Mouse (Mus musculus) heart, adult 2 months (tissue): ENCODE measurements around the gene 1810065E05Rik.

Experiments
- CTCF ChIP-seq: fragments of 200-600 bp; IDR thresholded peaks from 2 replicates; pipeline ENCODE4 v1.8.1; 2022; ENCODE audit warnings: antibody characterized with exemption, mild to moderate bottlenecking, moderate library complexity
- POLR2A ChIP-seq: fragments of 200-500 bp; IDR thresholded peaks from 2 replicates; pipeline ENCODE4 v1.6.1; 2011; ENCODE audit warnings: mild to moderate bottlenecking, low read depth, low read length, control low read depth; ENCODE audit not compliant: insufficient read depth

DNA sequence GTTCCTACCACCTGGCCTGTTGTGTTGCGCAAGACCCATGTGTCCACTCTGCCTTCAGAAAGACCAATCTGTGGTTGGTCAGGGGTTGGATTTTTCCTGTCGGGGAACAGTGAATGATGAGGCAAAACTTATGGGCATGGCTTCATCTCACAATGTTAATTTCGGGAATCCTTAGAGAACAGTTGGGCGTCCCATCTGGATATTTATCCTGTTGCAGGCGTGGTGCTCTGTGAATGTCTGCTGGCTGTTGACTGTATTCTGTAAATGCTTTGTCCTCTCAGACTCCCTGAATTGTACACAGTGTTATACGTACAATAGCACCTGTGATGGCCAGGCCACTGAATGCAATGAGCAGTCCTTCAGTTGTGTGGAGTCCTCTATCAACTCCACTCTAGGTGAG, 38.4 kb upstream of the 1810065E05Rik start:
- TF ChIP-seq CTCF (no peak), POLR2A (no peak)
